Mouse (Mus musculus): ENCODE measurements around the gene Ksr2.

Ksr2 gene

DNA sequence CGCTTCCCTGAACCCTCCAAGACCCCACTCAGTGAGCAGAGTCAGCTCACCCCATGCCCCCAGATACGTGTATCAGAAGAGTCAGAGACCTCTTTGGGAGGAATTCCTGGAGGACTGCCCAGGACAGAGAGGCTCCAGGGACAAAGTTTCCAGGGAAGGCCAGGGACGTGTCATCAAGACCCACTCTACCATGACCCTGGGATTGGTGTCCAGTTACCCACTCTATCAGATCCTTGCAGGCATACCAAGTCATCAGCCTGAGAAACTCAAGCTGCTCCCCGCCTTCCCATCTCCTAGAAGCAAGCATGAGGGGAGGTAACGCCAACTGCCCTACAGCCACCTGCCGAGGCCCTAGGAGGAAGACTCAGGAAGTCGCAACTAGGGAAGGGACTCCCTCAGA is 406.6 kb downstream of the Ksr2 start:
- no peak for DNase-seq

GRCm38 (mm10) chr5:117823811-117824210 is 410.0 kb downstream of the Ksr2 start:
- DNase-seq, result no peak

DNA sequence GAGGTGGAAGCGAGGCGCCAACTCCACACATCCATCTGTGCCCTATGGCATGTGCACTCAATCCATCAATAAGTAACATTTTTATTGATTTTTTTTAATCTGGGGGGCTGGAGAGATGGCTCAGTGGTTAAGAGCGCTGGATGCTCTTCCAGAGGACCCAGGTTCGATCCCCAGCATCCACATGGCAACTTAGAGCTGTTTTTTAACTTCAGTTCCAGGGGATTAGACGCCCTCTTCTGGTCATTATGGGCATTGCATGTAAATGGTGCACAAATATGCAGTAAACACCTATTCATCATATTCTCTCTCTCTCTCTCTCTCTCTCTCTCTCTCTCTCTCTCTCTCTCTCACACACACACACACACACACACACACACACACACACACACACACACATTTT is 410.7 kb downstream of the Ksr2 start:
- no peak for DNase-seq

Data from kidney, adult 18-20 months (tissue).